Mouse (Mus musculus) cerebellum, postnatal 25 days (tissue): ENCODE measurements at regions not wholly inside any gene's neighbourhood (a gene's known extent, or its start where the extent isn't known, plus 50 kb on each side); places are given as distances from the start of the nearest gene placed in this dataset.
"Not testable (repeated sequence)": the region's sequence is repeated elsewhere in the genome, so short reads cannot be mapped to it uniquely, and the experiment has no call there.

Experiments
- DNase-seq, 2 experiments: peaks; one replicate each; pipeline ENCODE4 v3.0.0; 2021; ENCODE audit warnings: mixed read lengths in 2 of 2

DNA sequence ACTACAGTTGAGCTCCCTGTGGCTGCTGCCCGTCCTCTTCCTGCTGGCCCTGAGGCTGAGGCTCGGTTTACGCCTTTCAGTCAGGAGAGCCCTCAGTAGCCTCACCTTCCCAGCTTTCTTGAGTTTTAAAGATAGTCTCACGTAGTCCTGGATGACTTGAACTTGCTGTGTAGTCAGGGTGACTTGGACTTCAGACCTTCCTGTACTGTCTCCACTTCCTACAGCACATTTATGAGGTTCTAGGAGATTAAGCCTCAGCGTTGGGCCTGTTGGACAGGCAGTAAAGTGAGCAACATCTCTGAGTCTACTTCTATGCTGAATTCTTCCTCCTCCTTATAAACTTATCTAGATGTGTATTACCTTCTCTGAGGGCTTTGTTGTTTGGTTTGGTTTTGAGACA lies 546.2 kb downstream of the Zfp704 start:
- DNase-seq, result no peak

DNA sequence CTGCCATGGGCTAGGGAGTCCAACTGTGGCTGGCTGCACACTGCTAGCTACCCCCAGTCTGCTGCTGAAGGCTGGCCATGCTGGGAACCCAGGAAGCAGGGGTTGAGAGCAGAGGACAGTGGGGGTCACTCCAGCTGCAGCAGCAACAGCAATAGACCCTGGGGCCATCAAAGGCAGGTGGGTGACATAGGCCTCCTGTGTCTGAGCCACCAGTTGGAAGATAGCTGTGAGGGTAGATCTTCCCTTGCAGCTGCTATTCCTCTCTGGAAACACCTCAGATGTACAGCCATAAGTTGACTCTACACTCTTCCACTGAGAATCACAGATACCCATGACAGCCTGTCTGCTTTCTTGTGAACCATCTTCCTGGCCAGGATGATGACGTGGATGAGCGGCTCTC lies 548.5 kb downstream of the Zfp704 start:
- no peak for DNase-seq

DNA sequence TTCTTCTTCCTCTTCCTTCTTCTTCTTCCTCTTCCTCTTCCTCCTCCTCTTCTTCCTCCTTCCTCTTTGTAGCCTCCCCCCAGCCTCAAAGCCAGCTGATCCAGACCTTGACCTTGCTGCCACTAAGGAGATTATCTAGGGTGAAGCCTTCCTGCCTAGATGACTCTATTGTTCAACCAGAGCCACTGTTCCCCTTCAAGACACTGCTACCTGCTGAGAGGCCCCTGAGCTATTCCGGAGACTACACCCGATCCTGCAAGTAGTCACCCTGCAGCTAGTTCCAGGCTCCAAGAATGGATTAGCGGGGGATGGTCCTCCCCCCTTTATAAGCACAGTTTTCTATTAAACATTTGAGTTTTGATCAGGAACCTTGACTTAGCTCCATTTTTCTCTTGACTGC lies 552.2 kb downstream of the Zfp704 start:
- not testable (repeated sequence) for DNase-seq

DNA sequence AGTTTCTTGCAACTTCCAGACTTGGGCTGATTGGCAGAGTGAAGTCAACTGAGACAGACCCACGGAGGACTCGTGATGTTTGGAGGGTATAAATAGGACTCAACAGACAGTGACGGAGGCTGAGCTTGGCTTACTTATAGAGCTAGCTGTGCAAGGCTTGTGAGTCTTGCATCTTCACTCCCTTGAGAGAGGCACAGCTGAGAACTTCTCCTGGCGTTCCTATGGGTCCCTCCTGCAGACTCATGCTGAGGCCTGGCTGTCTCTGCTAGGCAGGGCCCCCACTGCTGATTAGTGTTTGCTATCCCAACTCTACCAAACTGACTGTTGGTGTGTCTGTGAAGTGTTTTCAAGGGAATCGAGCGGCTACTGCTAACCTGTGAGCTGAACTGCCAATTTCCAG lies 553.0 kb downstream of the Zfp704 start:
- no peak for DNase-seq

DNA sequence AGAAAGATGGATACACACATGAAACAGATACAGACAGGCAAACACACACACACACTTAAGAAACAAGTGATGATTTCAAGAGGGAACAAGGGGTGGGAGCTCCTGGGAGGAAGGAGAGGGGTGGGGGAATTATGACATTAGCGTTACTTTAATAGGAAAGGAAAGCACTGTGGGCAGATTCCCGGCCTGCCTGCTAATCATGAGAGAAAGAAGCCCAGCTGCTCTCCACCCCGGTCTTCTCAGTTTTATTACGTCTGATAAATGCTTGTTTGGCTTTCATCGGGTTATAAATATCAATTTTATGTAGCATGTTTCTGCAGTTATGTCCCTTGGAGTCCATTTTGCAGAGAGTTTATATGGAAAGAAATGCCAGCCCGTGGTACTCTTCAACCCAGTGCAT lies 554.1 kb downstream of the Zfp704 start:
- no peak for DNase-seq
